Mouse (Mus musculus): ENCODE results near the gene Cap1. TPM values are rescaled to one million over a fixed set of nuclear protein-coding genes. Genes with fewer than 3 reads are reported as not detected.

Gene Cap1
- polyA plus RNA-seq, 1 experiment from 2014 or later, result 70.2 TPM

- no peak for ATAC-seq (ENCODE audit: low read depth)
- no peaks in the 10 kb centered on the region for H3K36me3 ChIP-seq (ENCODE audit: control insufficient read depth, insufficient read depth, low read length)
- no peak overlapping the region for H3K4me3 ChIP-seq (ENCODE audit: low read depth, low read length)
These were observed 69.7 kb downstream of the Cap1 start for GRCm38 (mm10) chr4:122816202-122816601.

GRCm38 (mm10) chr4:122811824-122812223 is 74.0 kb downstream of the Cap1 start:
- no peak for ATAC-seq (ENCODE audit: low read depth)
- no peak overlapping the region for H3K9ac ChIP-seq (ENCODE audit: low read depth, low read length)
- H3K4me3 ChIP-seq (ENCODE audit: low read depth, low read length), result no peak overlapping the region
- no peaks in the 10 kb centered on the region for H3K27me3 ChIP-seq (replicated peaks; ENCODE audit: control insufficient read depth, insufficient read depth, low read length)
- WGBS, result 56% methylated on average over 2 of the region's 2 CpGs
- no peaks in the 10 kb centered on the region for H3K4me1 ChIP-seq (ENCODE audit: control insufficient read depth, insufficient read depth, low read length)
- H3K9me3 ChIP-seq (ENCODE audit: control insufficient read depth, low read length), result no peaks in the 10 kb centered on the region
- no peak for DNase-seq (ENCODE audit: low spot score)
- no peak overlapping the region for H3K27ac ChIP-seq (replicated peaks; ENCODE audit: low read depth, low read length)
- H3K4me2 ChIP-seq (ENCODE audit: low read depth, low read length), result no peak overlapping the region
- H3K36me3 ChIP-seq (ENCODE audit: control insufficient read depth, insufficient read depth, low read length), result no peaks in the 10 kb centered on the region

More at GRCm38 (mm10) chr4:122816202-122816601, 69.7 kb downstream of the Cap1 start:
- no peak for DNase-seq (ENCODE audit: low spot score)
- H3K4me1 ChIP-seq (ENCODE audit: control insufficient read depth, insufficient read depth, low read length), result no peaks in the 10 kb centered on the region
- H3K27me3 ChIP-seq (replicated peaks; ENCODE audit: control insufficient read depth, insufficient read depth, low read length), result no peaks in the 10 kb centered on the region
- H3K4me2 ChIP-seq (ENCODE audit: low read depth, low read length), result no peak overlapping the region
- H3K27ac ChIP-seq (replicated peaks; ENCODE audit: low read depth, low read length), result no peak overlapping the region
- WGBS, result 78% methylated on average over 1 of the region's 1 CpGs
- no peak overlapping the region for H3K9ac ChIP-seq (ENCODE audit: low read depth, low read length)
- H3K9me3 ChIP-seq (ENCODE audit: control insufficient read depth, low read length), result no peaks in the 10 kb centered on the region

GRCm38 (mm10) chr4:122811180-122811579 is 74.7 kb downstream of the Cap1 start:
- 44% methylated on average over 1 of the region's 1 CpGs for WGBS
- Histone ChIP-seq H3K36me3 (ENCODE audit: control insufficient read depth, insufficient read depth, low read length) (no peaks in the 10 kb centered on the region), H3K27ac (replicated peaks; ENCODE audit: low read depth, low read length) (no peak overlapping the region), H3K9me3 (ENCODE audit: control insufficient read depth, low read length) (no peaks in the 10 kb centered on the region), H3K27me3 (replicated peaks; ENCODE audit: control insufficient read depth, insufficient read depth, low read length) (no peaks in the 10 kb centered on the region), H3K4me2 (ENCODE audit: low read depth, low read length) (no peak overlapping the region), H3K4me3 (ENCODE audit: low read depth, low read length) (no peak overlapping the region), H3K4me1 (ENCODE audit: control insufficient read depth, insufficient read depth, low read length) (no peaks in the 10 kb centered on the region), H3K9ac (ENCODE audit: low read depth, low read length) (no peak overlapping the region)
- DNase-seq (ENCODE audit: low spot score) (no peak), ATAC-seq (ENCODE audit: low read depth) (no peak)

Other genes starting within 250 kb of the Cap1 start
- gene 9530002B09Rik, start 196.8 kb downstream of the Cap1 start, polyA plus RNA-seq (2014; fragmentation: Nextera tagmentation; extraction: Ambion mirVana), result not detected in 2 replicates
- gene Ppt1, start 49.8 kb downstream of the Cap1 start, polyA plus RNA-seq (2014; fragmentation: Nextera tagmentation; extraction: Ambion mirVana), result 61.3 and 67.2 TPM in 2 replicates
- 5.3 and 6.6 TPM in 2 replicates for gene Mfsd2a, start 75.1 kb upstream of the Cap1 start, polyA plus RNA-seq (2014; fragmentation: Nextera tagmentation; extraction: Ambion mirVana)
- gene Mycl, start 109.6 kb upstream of the Cap1 start, polyA plus RNA-seq (2014; fragmentation: Nextera tagmentation; extraction: Ambion mirVana), result 26.9 and 29.3 TPM in 2 replicates
- gene Trit1, start 130.5 kb upstream of the Cap1 start, polyA plus RNA-seq (2014; fragmentation: Nextera tagmentation; extraction: Ambion mirVana), result 18.8 and 19.4 TPM in 2 replicates
- 0.90 and 1.1 TPM in 2 replicates for gene Bmp8b, start 219.1 kb upstream of the Cap1 start, polyA plus RNA-seq (2014; fragmentation: Nextera tagmentation; extraction: Ambion mirVana)
- not detected in 2 replicates for gene Oxct2b, start 230.2 kb upstream of the Cap1 start, polyA plus RNA-seq (2014; fragmentation: Nextera tagmentation; extraction: Ambion mirVana)

Data from embryonic facial prominence, embryonic 14.5 days (tissue).